Mouse (Mus musculus) heart, postnatal 4 days (tissue): ENCODE results near the gene Olig3. TPM values are rescaled to one million over a fixed set of nuclear protein-coding genes. Genes with fewer than 3 reads are reported as not detected.
"Not testable (repeated sequence)": the region's sequence is repeated elsewhere in the genome, so short reads cannot be mapped to it uniquely, and the experiment has no call there.

Experiments
- DNase-seq: peaks from one replicate; pipeline ENCODE4 v3.0.0; 2021
- total RNA-seq, 2 experiments: library from RNA; stranded (reverse); gene quantifications; 2 replicates each; pipeline ENCODE4 v1.2.3; 2021

Gene Olig3
- total RNA-seq, 2 experiments from 2014 or later, result not detected

- DNase-seq, result no peak
Measured at GRCm38 (mm10) chr10:19361539-19362293, 5.4 kb downstream of the Olig3 start.

DNA sequence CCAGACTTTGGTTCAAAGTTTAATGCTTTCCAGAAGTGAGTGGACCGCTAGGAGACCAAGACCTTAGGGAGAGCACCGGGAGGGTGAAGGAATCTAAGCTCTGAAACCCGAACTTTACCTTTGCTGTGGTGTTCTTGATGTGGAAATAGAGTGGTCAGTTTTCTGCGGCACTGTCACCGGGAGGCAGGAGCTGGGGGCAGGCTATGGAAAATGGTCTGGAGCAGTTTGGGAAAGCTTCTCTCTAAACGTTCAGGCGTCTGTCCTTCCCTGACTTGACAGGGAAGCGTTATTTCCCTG lies 5.9 kb downstream of the Olig3 start:
- DNase-seq, result no peak

GRCm38 (mm10) chr10:19362861-19363260 lies 6.5 kb downstream of the Olig3 start:
- no peak for DNase-seq

GRCm38 (mm10) chr10:19363365-19363764 lies 7.0 kb downstream of the Olig3 start:
- DNase-seq, result no peak

DNA sequence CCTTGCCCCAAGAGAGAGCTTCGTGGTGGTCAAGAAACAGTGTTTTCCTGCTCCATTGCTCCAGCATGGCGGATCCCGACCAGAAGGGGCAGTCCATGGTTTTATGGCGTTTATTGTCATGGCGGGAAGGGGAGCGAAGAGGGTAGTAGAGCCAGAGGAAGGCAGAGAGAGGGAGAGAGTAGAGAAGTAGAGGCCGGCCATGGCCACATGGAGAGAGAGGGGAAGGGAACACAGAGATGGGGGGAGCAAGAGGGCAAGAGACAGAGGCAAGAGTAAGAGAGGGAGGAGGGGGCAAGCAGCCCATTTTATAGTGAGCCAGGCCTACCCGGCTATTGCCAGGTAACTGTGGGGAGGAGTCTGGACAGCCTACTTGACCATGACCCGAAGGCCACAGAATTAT lies 12.8 kb downstream of the Olig3 start:
- DNase-seq, result no peak

DNA sequence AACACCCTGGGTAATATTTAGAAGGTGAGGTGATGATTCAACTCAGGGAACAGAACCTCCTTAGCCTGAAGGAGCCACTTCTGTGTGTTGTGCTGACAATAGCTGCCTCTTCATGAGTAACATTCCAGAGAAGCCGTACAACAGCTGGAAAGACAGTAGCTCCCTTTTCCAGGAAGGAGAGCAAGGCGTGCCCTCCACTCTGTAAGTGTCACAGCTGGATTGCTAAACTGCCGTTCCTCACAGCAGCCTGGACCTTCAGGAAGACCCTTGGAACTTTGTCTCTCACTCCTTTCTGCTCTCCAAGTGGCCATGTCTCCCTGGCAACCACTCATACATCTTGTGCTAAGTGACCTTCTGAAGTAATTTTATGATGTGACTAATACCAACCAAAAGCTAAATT lies 13.8 kb downstream of the Olig3 start:
- no peak for DNase-seq

DNA sequence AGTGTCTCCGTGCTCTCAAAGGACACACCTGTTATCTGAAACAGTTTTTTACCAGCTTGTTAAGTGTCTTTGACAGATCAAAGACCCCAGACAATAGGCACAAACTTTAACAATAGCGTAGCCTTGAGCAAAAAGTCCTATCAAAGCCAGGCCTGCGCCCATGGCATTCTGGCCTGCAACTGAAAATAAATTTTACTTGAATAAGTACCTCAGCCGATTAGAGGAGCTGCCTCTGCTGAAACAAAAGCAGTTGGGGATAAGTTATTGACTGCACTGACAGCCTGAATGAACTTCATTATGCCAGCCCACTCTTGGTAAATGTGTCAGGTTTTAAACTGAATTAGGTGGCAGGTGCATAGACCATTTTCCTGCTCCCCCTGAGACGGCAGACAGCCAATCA lies 15.9 kb downstream of the Olig3 start:
- DNase-seq, result no peak

GRCm38 (mm10) chr10:19373797-19374196 lies 17.5 kb downstream of the Olig3 start:
- DNase-seq, result no peak

GRCm38 (mm10) chr10:19374311-19374710 lies 18.0 kb downstream of the Olig3 start:
- no peak for DNase-seq

GRCm38 (mm10) chr10:19375838-19376237 lies 19.5 kb downstream of the Olig3 start:
- DNase-seq, result no peak

DNA sequence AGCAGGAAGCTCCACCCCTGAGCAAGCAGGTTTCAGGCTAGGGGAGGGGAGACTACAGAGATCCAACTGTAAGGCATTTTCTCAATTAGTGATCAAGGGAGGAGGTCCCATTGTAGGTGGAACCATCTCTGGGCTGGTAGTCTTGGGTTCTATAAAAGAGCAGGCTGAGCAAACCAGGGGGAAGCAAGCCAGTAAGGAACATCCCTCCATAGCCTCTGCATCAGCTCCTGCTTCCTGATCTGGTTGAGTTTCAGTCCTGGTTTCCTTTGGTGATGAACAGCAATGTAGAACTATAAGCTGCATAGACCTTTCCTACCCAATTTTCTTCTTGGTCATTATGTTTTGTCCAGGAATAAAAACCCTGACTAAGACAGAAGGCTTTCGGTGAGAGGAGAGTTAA lies 24.6 kb downstream of the Olig3 start:
- not testable (repeated sequence) for DNase-seq

- no peak for DNase-seq
Measured at GRCm38 (mm10) chr10:19384176-19384575, 27.8 kb downstream of the Olig3 start.

GRCm38 (mm10) chr10:19391819-19392218 lies 35.5 kb downstream of the Olig3 start:
- no peak for DNase-seq

DNA sequence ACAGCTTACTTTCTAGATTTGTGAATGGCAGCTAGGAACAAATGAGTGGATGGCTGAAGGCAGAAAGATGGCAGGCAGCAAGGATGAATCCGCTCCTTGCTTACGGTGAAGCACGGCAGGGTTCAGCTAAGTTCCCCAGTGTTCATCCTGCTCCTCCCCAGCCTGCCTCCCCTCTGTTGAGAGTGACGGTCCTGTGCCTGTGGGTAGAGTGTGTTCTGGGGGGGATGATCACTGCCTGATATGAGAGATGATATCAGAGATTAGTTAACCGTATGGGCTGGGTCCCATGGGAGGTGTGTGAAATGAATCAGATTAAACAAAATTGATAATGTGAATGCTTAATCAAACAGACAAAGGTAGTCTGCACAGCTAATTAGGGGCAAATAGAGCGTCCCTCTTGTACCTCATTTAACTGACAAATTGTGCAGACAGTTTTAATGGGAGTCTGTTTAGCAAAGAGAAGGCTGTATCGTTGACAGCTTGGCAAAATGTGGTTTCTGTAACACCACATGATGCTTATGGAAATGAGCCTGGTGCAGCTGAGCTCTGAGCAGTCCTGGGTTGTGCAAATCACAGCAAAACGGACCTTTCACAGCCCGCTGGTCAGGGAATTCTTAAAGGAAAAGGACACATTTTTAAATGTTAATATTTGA lies 40.3 kb downstream of the Olig3 start:
- no peak for DNase-seq

GRCm38 (mm10) chr10:19397396-19397795 lies 41.1 kb downstream of the Olig3 start:
- no peak for DNase-seq

DNA sequence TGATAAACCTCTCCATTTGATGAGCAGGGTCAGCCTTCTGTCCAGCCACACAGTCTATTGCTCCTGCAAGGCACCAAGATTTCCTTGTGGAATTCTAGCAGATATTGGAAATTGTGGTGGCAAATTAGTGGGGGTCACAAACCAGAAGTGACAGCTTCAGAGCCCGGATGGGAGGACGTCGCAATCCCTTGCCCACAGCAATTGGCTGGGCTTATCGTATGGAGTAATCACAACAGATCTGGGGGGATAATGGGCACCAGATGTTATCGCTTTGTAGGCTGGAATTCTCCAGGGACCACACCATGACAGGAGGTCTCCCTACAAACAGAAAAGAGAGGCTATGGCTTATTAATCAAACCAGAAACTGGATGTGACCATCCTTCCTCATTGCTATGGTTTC lies 44.8 kb downstream of the Olig3 start:
- no peak for DNase-seq

DNA sequence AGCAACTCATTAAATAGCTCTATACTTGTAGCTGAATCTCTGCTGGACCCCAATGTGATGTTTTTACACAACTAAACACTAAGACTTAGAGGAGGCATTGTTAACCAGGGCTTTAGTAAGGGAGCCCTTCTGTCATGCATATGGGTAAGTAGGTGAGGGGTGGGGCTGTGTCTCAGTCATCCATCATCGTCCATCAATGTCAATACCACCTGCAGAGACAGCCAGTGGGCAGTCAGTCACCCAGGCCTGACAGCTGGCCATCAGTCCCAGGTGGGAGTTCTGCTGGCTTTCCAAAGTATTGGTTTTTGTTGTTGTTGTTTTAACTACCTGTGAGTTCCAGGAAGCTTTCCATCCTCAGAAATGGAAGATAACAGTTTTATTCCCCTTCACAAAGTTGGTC lies 48.1 kb downstream of the Olig3 start:
- no peak for DNase-seq

- DNase-seq, result no peak
Measured at GRCm38 (mm10) chr10:19405959-19406358, 49.6 kb downstream of the Olig3 start.

DNA sequence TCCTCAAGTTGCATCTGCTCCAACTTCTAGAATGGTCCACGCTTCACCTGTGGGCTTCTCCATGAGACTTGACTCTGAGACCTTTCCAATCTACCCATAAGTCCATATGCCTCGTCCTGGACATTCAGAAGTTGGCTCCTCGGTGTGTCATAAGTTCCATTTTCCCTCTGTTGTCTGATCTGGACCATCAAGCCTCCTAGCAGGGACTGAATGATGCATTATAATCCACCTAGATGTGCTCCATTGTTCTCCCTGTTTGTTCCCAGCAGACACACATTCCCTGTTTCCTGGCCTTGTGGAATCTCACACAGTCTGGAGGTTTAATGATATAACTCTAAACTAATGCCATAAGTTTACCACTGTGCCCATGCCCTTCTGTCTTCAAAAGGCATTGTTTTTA lies 50.8 kb downstream of the Olig3 start:
- no peak for DNase-seq

Other genes with a start within 250 kb of the Olig3 start
- 10 to 100 TPM; 31.6 to 32.1 TPM for gene Ifngr1, start 235.4 kb downstream of the Olig3 start, total RNA-seq